ENCODE assay signal across 8 mouse cellular contexts in the genomic region with DNA sequence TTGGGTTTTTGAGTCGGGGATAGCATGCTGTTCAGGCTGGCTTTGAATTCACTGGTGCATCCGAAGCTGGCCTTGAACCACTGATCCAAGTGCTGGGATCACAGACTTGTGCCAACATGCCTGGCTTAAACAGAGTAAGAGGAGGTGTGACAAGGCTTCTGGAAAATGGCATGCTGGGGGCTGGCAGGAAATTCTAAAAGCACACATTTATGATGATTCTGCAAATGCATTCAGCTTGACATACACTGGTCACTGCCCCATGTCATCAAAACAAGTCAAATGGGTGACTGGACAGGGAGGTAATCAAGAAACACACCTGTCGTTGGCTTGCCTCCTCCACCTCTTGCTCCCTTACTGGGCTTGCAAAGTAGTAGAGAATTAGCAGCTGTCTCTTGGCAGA. TPM values are rescaled to one million over a fixed set of nuclear protein-coding genes. Genes with fewer than 3 reads are reported as not detected.
DNase-seq lines count a peak whose midpoint lies in the region; ATAC-seq and TF ChIP-seq lines count a peak whose summit lies in the region.

No protein-coding gene starts in this region.

- TF ChIP-seq EP300 in heart, adult 2 months (IDR thresholded peaks at IDR 0.05; ENCODE audit: insufficient read depth, low read depth, low read length): no peak
- TF ChIP-seq EP300 in liver, embryonic 14.5 days (IDR thresholded peaks at IDR 0.05; ENCODE audit: low read depth): peak; percentile 54

- H3K4me1 ChIP-seq in heart, embryonic 14.5 days (ENCODE audit: control insufficient read depth in 2 of 2, insufficient read depth in 2 of 2, low read length in 2 of 2): peaks cover 21 to 39% of the 10 kb centered on the region in 2 experiments
- peaks cover 2% of the 10 kb centered on the region for H3K4me1 ChIP-seq in heart, adult 2 months (ENCODE audit: control insufficient read depth, insufficient read depth, low read length)
- peaks cover 26% of the 10 kb centered on the region for H3K4me1 ChIP-seq in bone marrow macrophage, adult 2 months (ENCODE audit: control insufficient read depth, insufficient read depth, low read length)
- H3K4me1 ChIP-seq in forebrain, embryonic 14.5 days (ENCODE audit: control insufficient read depth, insufficient read depth, low read length): peaks cover 12% of the 10 kb centered on the region; the same call in 1 of the 2 replicates
- H3K4me1 ChIP-seq in liver, embryonic 14.5 days (replicated peaks; ENCODE audit: control insufficient read depth in 2 of 2, insufficient read depth in 2 of 2, low read length in 1 of 2): peaks cover 48 to 68% of the 10 kb centered on the region in 2 experiments

- WGBS in heart, embryonic 14.5 days: 84% methylated on average over 3 of the region's 3 CpGs
- 79% methylated on average over 3 of the region's 3 CpGs for WGBS in heart, adult 2 months
- WGBS in forebrain, embryonic 14.5 days: 64% methylated on average over 3 of the region's 3 CpGs
- WGBS in liver, embryonic 14.5 days (ENCODE audit: insufficient replicate concordance): 37% methylated on average over 3 of the region's 3 CpGs

- H3K27me3 ChIP-seq in heart, embryonic 14.5 days (ENCODE audit: control insufficient read depth, insufficient read depth, low read length): no peaks in the 10 kb centered on the region
- H3K27me3 ChIP-seq in heart, adult 2 months (ENCODE audit: control insufficient read depth, insufficient read depth, low read length): no peaks in the 10 kb centered on the region
- no peaks in the 10 kb centered on the region for H3K27me3 ChIP-seq in forebrain, embryonic 14.5 days (replicated peaks; ENCODE audit: control insufficient read depth, insufficient read depth, low read length)
- no peaks in the 10 kb centered on the region for H3K27me3 ChIP-seq in liver, embryonic 14.5 days (ENCODE audit: control insufficient read depth, insufficient read depth, low read length)

- TF ChIP-seq POLR2A in heart, adult 2 months (IDR thresholded peaks at IDR 0.05; ENCODE audit: insufficient read depth, low read depth, low read length): no peak
- no peak for TF ChIP-seq POLR2A in bone marrow macrophage, adult 2 months (IDR thresholded peaks at IDR 0.05; ENCODE audit: borderline replicate concordance, low read depth, low read length)

- no peak for DNase-seq in heart, adult 2 months
- DNase-seq in forebrain, embryonic 14.5 days (ENCODE audit: low spot score): no peak
- no peak for DNase-seq in liver, embryonic 14.5 days (ENCODE audit: low read depth in 3 of 3, low spot score in 3 of 3)
- DNase-seq in left cerebral cortex, adult 18-20 months (ENCODE audit: low spot score in 2 of 2): no peak
- no peak for DNase-seq in B cell, adult 2 months

- H3K79me2 ChIP-seq in heart, adult 2 months (replicated peaks; ENCODE audit: control insufficient read depth, insufficient read depth, low read length): 0 out of 2 replicates have a peak, but pooled peaks cover 3% of the 10 kb centered on the region

- no peaks in the 10 kb centered on the region for H3K9me3 ChIP-seq in heart, embryonic 14.5 days (ENCODE audit: control insufficient read depth, low read length)
- no peaks in the 10 kb centered on the region for H3K9me3 ChIP-seq in forebrain, embryonic 14.5 days (replicated peaks; ENCODE audit: control insufficient read depth, low read length)
- no peaks in the 10 kb centered on the region for H3K9me3 ChIP-seq in liver, embryonic 14.5 days (ENCODE audit: control insufficient read depth, low read length)

- ATAC-seq in heart, embryonic 14.5 days (ENCODE audit: insufficient number of reproducible peaks, insufficient read depth, low FRiP score, low read depth): no peak
- no peak for ATAC-seq in forebrain, embryonic 14.5 days
- no peak for ATAC-seq in liver, embryonic 14.5 days (ENCODE audit: insufficient read depth)
- ATAC-seq in megakaryocyte progenitor cell, adult 5-6 weeks (replicated peaks; ENCODE audit: poor library complexity): no peak

- intact Hi-C loops in heart, adult 2 months (cut with DNase I): loop anchor here (5.0 kb wide), 1 partner anchor 117 kb away; no protein-coding TSS in a partner anchor

- H3K4me3 ChIP-seq in heart, embryonic 14.5 days (ENCODE audit: control insufficient read depth in 1 of 2, insufficient read depth in 1 of 2, low read depth in 1 of 2, low read length in 2 of 2): peak overlapping the region in 1 of 2 experiments; percentile 86; a peak in 2 of 4 replicates
- H3K4me3 ChIP-seq in heart, adult 2 months: no peak overlapping the region
- H3K4me3 ChIP-seq in bone marrow macrophage, adult 2 months (ENCODE audit: insufficient read depth, low read length): peak overlapping the region; percentile 93
- no peak overlapping the region for H3K4me3 ChIP-seq in forebrain, embryonic 14.5 days (ENCODE audit: low read depth, low read length)
- H3K4me3 ChIP-seq in liver, embryonic 14.5 days (ENCODE audit: insufficient read depth in 1 of 2, low read depth in 2 of 2, low read length in 2 of 2): peak overlapping the region; percentile 84 to 99

- no peaks in the 10 kb centered on the region for H3K36me3 ChIP-seq in heart, embryonic 14.5 days (ENCODE audit: control insufficient read depth, insufficient read depth, low read length)
- H3K36me3 ChIP-seq in heart, adult 2 months (ENCODE audit: control insufficient read depth, insufficient read depth, low read length): no peaks in the 10 kb centered on the region
- no peaks in the 10 kb centered on the region for H3K36me3 ChIP-seq in forebrain, embryonic 14.5 days (ENCODE audit: control insufficient read depth, insufficient read depth, low read length)
- H3K36me3 ChIP-seq in liver, embryonic 14.5 days (replicated peaks; ENCODE audit: control insufficient read depth, insufficient read depth, low read depth): peaks cover 9% of the 10 kb centered on the region

- H3K4me2 ChIP-seq in heart, embryonic 14.5 days (ENCODE audit: low read length): peak overlapping the region; percentile 98
- peak overlapping the region; percentile 87 for H3K4me2 ChIP-seq in forebrain, embryonic 14.5 days (ENCODE audit: low read length)
- H3K4me2 ChIP-seq in liver, embryonic 14.5 days (ENCODE audit: low read depth): peak overlapping the region; percentile 71

- no peak overlapping the region for H3K9ac ChIP-seq in heart, embryonic 14.5 days (ENCODE audit: low read length)
- H3K9ac ChIP-seq in heart, adult 2 months (ENCODE audit: low read depth, low read length): no peak overlapping the region
- peak overlapping the region; percentile 86 for H3K9ac ChIP-seq in forebrain, embryonic 14.5 days (ENCODE audit: low read length)
- H3K9ac ChIP-seq in liver, embryonic 14.5 days (replicated peaks): peak overlapping the region; percentile 91

- TF ChIP-seq CTCF in heart, adult 2 months (IDR thresholded peaks at IDR 0.05): no peak
- TF ChIP-seq CTCF in bone marrow macrophage, adult 2 months (IDR thresholded peaks at IDR 0.05; ENCODE audit: low read depth, low read length): no peak
- TF ChIP-seq CTCF in liver, embryonic 14.5 days (IDR thresholded peaks at IDR 0.05; ENCODE audit: low read depth): no peak

- no peak overlapping the region for H3K27ac ChIP-seq in heart, embryonic 14.5 days (replicated peaks in 1 of 2; ENCODE audit: control insufficient read depth in 1 of 2, insufficient read depth in 1 of 2, low read depth in 2 of 2, low read length in 2 of 2)
- no peak overlapping the region for H3K27ac ChIP-seq in heart, adult 2 months
- no peak overlapping the region for H3K27ac ChIP-seq in bone marrow macrophage, adult 2 months (ENCODE audit: insufficient read depth, low read depth, low read length)
- H3K27ac ChIP-seq in forebrain, embryonic 14.5 days (ENCODE audit: low read depth, low read length): 0 out of 2 replicates have a peak overlapping the region, but pooled peaks have one; percentile 5
- H3K27ac ChIP-seq in liver, embryonic 14.5 days: peak overlapping the region; percentile 87

RNA-seq across cellular contexts. Expression of gene St3gal5, which starts 1.9 kb away (rescaled TPM):
- 44.4 and 48.2 TPM in 2 replicates for polyA plus RNA-seq in heart, embryonic 14.5 days (2014; fragmentation: Nextera tagmentation; extraction: Ambion mirVana)
- total RNA-seq in heart, adult 2 months (2021): 10 to 100 TPM; 67.6 to 78.4 TPM
- polyA plus RNA-seq in heart, adult 2 months (2012; rRNA removed): 39.7 and 50.8 TPM in 2 replicates
- 29.9 and 31.6 TPM in 2 replicates for polyA plus RNA-seq in bone marrow macrophage, adult 2 months (2012; ENCODE audit: insufficient read depth, insufficient read length, missing spikeins)
- 25.5 and 33.1 TPM in 2 replicates for polyA plus RNA-seq in forebrain, embryonic 14.5 days (2014; fragmentation: Nextera tagmentation; extraction: Ambion mirVana)
- 94.7 and 121 TPM in 2 replicates for polyA plus RNA-seq in liver, embryonic 14.5 days (2012; rRNA removed)
- polyA plus RNA-seq in liver, embryonic 14.5 days (2014; fragmentation: Nextera tagmentation; extraction: Ambion mirVana): 123 and 139 TPM in 2 replicates
- 7.8 and 10.1 TPM in 2 replicates for total RNA-seq in megakaryocyte progenitor cell, adult 5-6 weeks (2015)
- 11.5 and 14.6 TPM in 2 replicates for total RNA-seq in megakaryocyte progenitor cell, adult 5-6 weeks (2017)
- 100 to 1,000 TPM; 166 to 175 TPM for total RNA-seq in left cerebral cortex, adult 18-20 months (2021)

Comparison
In these comparisons a context has a peak if more than half of its experiments do, and no peak if none do; other contexts are left out.
1. H3K27ac ChIP-seq: peak in forebrain, embryonic 14.5 days (single experiment) and liver, embryonic 14.5 days (single experiment); none in heart, embryonic 14.5 days (0 of 2), heart, adult 2 months (single experiment) and bone marrow macrophage, adult 2 months (single experiment).
2. H3K4me3 ChIP-seq: peak in bone marrow macrophage, adult 2 months (single experiment) and liver, embryonic 14.5 days (2 of 2); none in heart, adult 2 months (single experiment) and forebrain, embryonic 14.5 days (single experiment).
3. H3K9ac ChIP-seq: peak in forebrain, embryonic 14.5 days (single experiment) and liver, embryonic 14.5 days (single experiment); none in heart, embryonic 14.5 days (single experiment) and heart, adult 2 months (single experiment).
4. Peak in every context shown above with its lines, with median percentiles within 50 percentile points of each other: H3K4me2 ChIP-seq.